Mouse (Mus musculus): ENCODE data around the gene Gstp1. TPM values are rescaled to one million over a fixed set of nuclear protein-coding genes. Genes with fewer than 3 reads are reported as not detected.
A peak's percentile ranks its signal among the peaks of the same experiment; 100 is the strongest.

Gstp1 gene
- total and polyA plus RNA-seq, 3 experiments, result 46.2 to 86.5 (median 64.2) TPM

DNA sequence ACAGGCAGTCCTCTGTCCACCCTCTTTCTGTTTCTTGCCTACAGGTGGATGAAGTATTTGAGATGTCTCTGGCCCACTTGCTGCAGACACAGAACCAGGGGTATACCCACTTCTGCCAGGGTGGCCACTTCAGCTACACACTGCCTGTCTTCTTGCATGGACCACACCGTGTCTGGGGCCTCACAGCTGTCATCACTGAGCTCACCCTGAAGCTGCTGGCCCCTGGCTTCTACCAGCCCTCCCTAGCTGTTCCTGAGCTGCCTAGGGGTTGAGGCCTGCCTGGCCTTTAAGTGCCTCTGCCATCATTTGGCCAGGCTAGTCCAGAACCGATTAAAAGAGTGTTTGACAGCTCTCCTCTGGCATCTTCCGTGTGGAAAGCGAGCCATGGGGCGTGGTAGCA lies 36.0 kb downstream of the Gstp1 start:
- TF ChIP-seq CTCF (IDR thresholded peaks at IDR 0.05; ENCODE audit: low read depth, low read length) (no peak), GATA2 (IDR thresholded peaks at IDR 0.05; ENCODE audit: borderline replicate concordance, low read depth, low read length) (no peak), TAL1 (conservative IDR thresholded peaks at IDR 0.05; ENCODE audit: low read depth, low read length) (no peak), POLR2AphosphoS5 (IDR thresholded peaks at IDR 0.05; ENCODE audit: insufficient replicate concordance, low read depth, low read length) (no peak), GATA1 (IDR thresholded peaks at IDR 0.05; ENCODE audit: borderline replicate concordance, low read length) (no peak)
- Histone ChIP-seq H3K9me3 (replicated peaks) (no peaks in the 10 kb centered on the region), H3K4me3 (ENCODE audit: low read depth, low read length) (peak overlapping the region; percentile 90), H3K36me3 (replicated peaks) (peaks cover 52% of the 10 kb centered on the region), H3K4me1 (ENCODE audit: insufficient read depth, low read depth, low read length) (peaks cover 32% of the 10 kb centered on the region), H3K27me3 (ENCODE audit: insufficient read depth, low read length) (peaks cover 23% of the 10 kb centered on the region)
- DNase-seq (ENCODE audit: low spot score) (no peak), ATAC-seq (ENCODE audit: extremely low read depth, insufficient number of reproducible peaks, low FRiP score, poor library complexity, severe bottlenecking) (no peak)

DNA sequence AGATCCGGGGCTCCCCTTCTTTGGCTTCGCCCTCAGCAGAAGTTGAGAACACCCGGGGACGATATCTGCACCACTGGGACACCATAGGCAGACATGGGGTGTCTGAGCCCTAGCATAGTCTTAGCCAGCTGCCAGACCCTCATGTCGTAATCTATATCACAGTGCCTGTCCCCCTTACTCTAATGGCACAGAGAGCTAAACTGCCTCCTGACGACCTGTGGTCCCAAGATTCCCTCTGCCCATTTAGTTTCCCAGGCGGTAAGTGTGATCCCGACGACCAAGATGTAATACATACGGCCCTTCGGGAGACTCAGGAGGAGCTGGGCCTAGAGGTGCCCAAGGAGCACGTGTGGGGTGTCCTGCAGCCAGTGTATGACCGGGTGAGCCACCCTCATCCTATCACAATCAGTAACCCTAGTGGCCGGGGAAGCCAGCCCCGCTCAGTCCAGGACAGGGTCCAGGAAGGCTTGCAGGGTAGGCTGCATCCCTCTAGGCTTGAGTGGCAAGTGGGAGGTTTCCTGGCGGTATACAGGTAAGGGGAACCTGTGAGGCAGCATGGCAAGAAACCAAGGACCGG lies 36.7 kb downstream of the Gstp1 start:
- peak; percentile 57 for DNase-seq (ENCODE audit: low spot score)
- Histone ChIP-seq H3K4me1 (ENCODE audit: insufficient read depth, low read depth, low read length) (peaks cover 32% of the 10 kb centered on the region), H3K27me3 (ENCODE audit: insufficient read depth, low read length) (peaks cover 30% of the 10 kb centered on the region), H3K4me3 (ENCODE audit: low read depth, low read length) (peak overlapping the region; percentile 90), H3K36me3 (replicated peaks) (peaks cover 45% of the 10 kb centered on the region), H3K9me3 (replicated peaks) (no peaks in the 10 kb centered on the region)
- ATAC-seq (ENCODE audit: extremely low read depth, insufficient number of reproducible peaks, low FRiP score, poor library complexity, severe bottlenecking), result no peak; the same call in 1 of the 2 replicates
- TF ChIP-seq GATA1 (IDR thresholded peaks at IDR 0.05; ENCODE audit: borderline replicate concordance, low read length) (no peak), GATA2 (IDR thresholded peaks at IDR 0.05; ENCODE audit: borderline replicate concordance, low read depth, low read length) (no peak), CTCF (IDR thresholded peaks at IDR 0.05; ENCODE audit: low read depth, low read length) (no peak), TAL1 (conservative IDR thresholded peaks at IDR 0.05; ENCODE audit: low read depth, low read length) (no peak), POLR2AphosphoS5 (IDR thresholded peaks at IDR 0.05; ENCODE audit: insufficient replicate concordance, low read depth, low read length) (no peak)

DNA sequence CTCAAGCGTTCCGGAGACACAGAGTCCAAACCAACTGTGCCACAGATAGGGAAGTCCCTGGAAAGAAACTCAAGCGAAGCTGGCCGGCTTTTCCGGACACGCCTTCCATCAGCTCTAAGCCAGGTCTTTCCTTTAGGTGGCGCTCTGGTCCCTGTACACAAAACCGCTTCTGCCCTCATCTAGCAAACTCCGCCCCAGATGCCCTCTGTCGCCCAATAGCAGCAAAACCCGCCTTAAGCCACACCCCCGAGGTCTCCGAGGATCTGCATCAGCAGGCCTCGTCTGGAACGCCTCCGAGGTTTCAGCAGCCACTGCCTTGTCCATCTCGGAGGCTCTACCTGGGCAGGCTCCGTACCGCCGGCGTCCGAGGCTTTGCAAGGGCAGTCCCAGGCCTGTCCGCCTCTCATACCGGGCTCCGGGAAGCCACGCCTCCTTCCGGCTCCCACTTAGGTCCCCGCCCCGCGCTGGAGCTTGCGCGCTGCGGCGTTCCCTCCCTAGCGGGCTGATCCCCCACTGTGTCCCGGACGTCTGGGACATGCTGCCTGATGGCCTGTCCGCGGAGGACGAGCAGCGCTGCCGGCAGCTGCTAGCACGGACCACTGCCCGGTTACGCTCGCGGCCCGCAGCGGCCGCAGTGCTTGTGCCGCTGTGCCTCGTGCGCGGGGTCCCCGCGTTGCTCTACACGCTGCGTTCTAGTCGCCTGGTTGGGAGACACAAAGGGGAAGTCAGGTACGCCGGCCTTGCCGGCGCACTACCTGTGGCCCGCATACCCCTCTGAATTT lies 37.5 kb downstream of the Gstp1 start, which contains the start of the genes Nudt8 and Gm49405:
Nudt8 (plus strand) TSS at position 462 of the 782 bp plus-strand sequence.
Gm49405 (plus strand) TSS at position 508 of the 782 bp plus-strand sequence.
- Histone ChIP-seq H3K4me3 (ENCODE audit: low read depth, low read length) (peak within 1 kb of the TSS; percentile 90), H3K4me1 (ENCODE audit: insufficient read depth, low read depth, low read length) (peaks cover 32% of the 10 kb centered on the region), H3K27me3 (ENCODE audit: insufficient read depth, low read length) (peaks cover 36% of the 10 kb centered on the region), H3K9me3 (replicated peaks) (no peaks in the 10 kb centered on the region), H3K36me3 (replicated peaks) (peaks cover 39% of the 10 kb centered on the region)
- DNase-seq (ENCODE audit: low spot score) (peak; percentile 95), ATAC-seq (ENCODE audit: extremely low read depth, insufficient number of reproducible peaks, low FRiP score, poor library complexity, severe bottlenecking) (peak; percentile 84)
- TF ChIP-seq CTCF (IDR thresholded peaks at IDR 0.05; ENCODE audit: low read depth, low read length) (peak; percentile 48), TAL1 (conservative IDR thresholded peaks at IDR 0.05; ENCODE audit: low read depth, low read length) (no peak)

DNA sequence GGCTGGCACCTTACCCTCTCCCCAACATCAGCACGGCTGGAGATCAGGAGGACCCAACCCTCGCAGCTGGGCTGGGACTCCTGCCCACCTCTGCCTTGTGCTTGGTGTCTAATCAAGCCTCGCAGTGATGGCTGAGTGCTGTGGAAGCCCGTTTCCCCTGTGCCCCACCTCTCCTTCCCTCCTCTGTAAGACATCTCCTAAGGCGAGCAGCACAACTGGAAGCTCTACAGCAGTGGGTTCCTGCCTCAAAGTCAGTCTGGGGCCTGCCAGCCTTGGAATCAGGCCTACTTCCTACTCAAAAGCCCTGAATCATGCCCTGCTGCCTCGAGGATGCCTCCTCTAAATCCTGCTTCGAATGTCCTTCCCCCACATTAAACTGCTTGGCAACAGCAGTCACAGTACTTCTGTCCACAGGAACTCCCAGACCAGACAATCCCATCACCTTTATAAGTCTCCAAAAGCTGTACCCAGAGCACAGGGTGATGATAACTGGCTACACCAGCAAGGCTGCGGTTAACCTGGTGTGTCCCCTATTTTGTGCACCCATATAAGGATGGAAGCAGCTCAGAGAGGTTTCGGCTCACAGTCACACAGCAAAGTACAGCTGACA lies 38.6 kb downstream of the Gstp1 start:
- DNase-seq (ENCODE audit: low spot score), result no peak
- Histone ChIP-seq H3K4me3 (ENCODE audit: low read depth, low read length) (no peak overlapping the region; the same call in 1 of the 2 replicates), H3K9me3 (replicated peaks) (no peaks in the 10 kb centered on the region), H3K27me3 (ENCODE audit: insufficient read depth, low read length) (peaks cover 45% of the 10 kb centered on the region), H3K4me1 (ENCODE audit: insufficient read depth, low read depth, low read length) (peaks cover 32% of the 10 kb centered on the region), H3K36me3 (replicated peaks) (peaks cover 28% of the 10 kb centered on the region)
- TF ChIP-seq CTCF (IDR thresholded peaks at IDR 0.05; ENCODE audit: low read depth, low read length) (no peak), POLR2AphosphoS5 (IDR thresholded peaks at IDR 0.05; ENCODE audit: insufficient replicate concordance, low read depth, low read length) (no peak), TAL1 (conservative IDR thresholded peaks at IDR 0.05; ENCODE audit: low read depth, low read length) (no peak), GATA1 (IDR thresholded peaks at IDR 0.05; ENCODE audit: borderline replicate concordance, low read length) (no peak), GATA2 (IDR thresholded peaks at IDR 0.05; ENCODE audit: borderline replicate concordance, low read depth, low read length) (no peak)
- ATAC-seq (ENCODE audit: extremely low read depth, insufficient number of reproducible peaks, low FRiP score, poor library complexity, severe bottlenecking), result no peak

DNA sequence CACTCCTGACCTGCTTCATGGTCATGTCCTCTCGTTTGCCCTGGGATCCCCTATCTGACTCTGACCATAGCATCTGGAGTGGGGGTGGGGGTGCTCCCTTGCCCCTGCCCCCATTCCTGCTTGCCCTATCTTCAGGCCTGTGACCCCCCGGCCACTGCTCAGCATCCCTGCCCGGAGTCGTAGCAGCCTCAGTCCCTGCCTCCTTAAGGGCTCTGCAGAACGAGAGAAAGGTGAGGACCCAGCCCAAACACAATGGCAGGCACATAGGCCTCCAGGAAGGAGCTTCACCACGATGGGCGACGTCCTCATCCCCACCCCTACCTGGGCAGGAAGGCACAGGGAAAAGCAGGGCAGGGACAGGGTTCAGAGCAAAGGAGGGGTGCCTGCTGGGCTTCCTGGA lies 39.5 kb downstream of the Gstp1 start:
- ATAC-seq (ENCODE audit: extremely low read depth, insufficient number of reproducible peaks, low FRiP score, poor library complexity, severe bottlenecking), result no peak
- H3K27me3 ChIP-seq (ENCODE audit: insufficient read depth, low read length), result peaks cover 47% of the 10 kb centered on the region
- no peak for DNase-seq (ENCODE audit: low spot score)
- peaks cover 19% of the 10 kb centered on the region for H3K36me3 ChIP-seq (replicated peaks)
- no peaks in the 10 kb centered on the region for H3K9me3 ChIP-seq (replicated peaks)
- H3K4me3 ChIP-seq (ENCODE audit: low read depth, low read length), result no peak overlapping the region
- TF ChIP-seq GATA2 (IDR thresholded peaks at IDR 0.05; ENCODE audit: borderline replicate concordance, low read depth, low read length) (no peak), TAL1 (conservative IDR thresholded peaks at IDR 0.05; ENCODE audit: low read depth, low read length) (no peak), POLR2AphosphoS5 (IDR thresholded peaks at IDR 0.05; ENCODE audit: insufficient replicate concordance, low read depth, low read length) (no peak), GATA1 (IDR thresholded peaks at IDR 0.05; ENCODE audit: borderline replicate concordance, low read length) (no peak), CTCF (IDR thresholded peaks at IDR 0.05; ENCODE audit: low read depth, low read length) (no peak)
- H3K4me1 ChIP-seq (ENCODE audit: insufficient read depth, low read depth, low read length), result peaks cover 32% of the 10 kb centered on the region

- TF ChIP-seq GATA2 (IDR thresholded peaks at IDR 0.05; ENCODE audit: borderline replicate concordance, low read depth, low read length) (no peak), GATA1 (IDR thresholded peaks at IDR 0.05; ENCODE audit: borderline replicate concordance, low read length) (no peak), POLR2AphosphoS5 (IDR thresholded peaks at IDR 0.05; ENCODE audit: insufficient replicate concordance, low read depth, low read length) (no peak), CTCF (IDR thresholded peaks at IDR 0.05; ENCODE audit: low read depth, low read length) (no peak), TAL1 (conservative IDR thresholded peaks at IDR 0.05; ENCODE audit: low read depth, low read length) (no peak)
- peaks cover 9% of the 10 kb centered on the region for H3K36me3 ChIP-seq (replicated peaks)
- no peak for DNase-seq (ENCODE audit: low spot score)
- H3K4me1 ChIP-seq (ENCODE audit: insufficient read depth, low read depth, low read length), result peaks cover 28% of the 10 kb centered on the region
- H3K4me3 ChIP-seq (ENCODE audit: low read depth, low read length), result no peak overlapping the region
- peaks cover 57% of the 10 kb centered on the region for H3K27me3 ChIP-seq (ENCODE audit: insufficient read depth, low read length)
- no peak for ATAC-seq (ENCODE audit: extremely low read depth, insufficient number of reproducible peaks, low FRiP score, poor library complexity, severe bottlenecking)
- H3K9me3 ChIP-seq (replicated peaks), result no peaks in the 10 kb centered on the region
Observed at GRCm38 (mm10) chr19:3997231-3997630, 40.6 kb downstream of the Gstp1 start.
